ENCODE assay signal across 9 mouse cellular contexts in genomic region chr17:48097743-48098527, GRCm38 (mm10). TPM values are rescaled to one million over a fixed set of nuclear protein-coding genes. Genes with fewer than 3 reads are reported as not detected.
DNase-seq lines count a peak whose midpoint lies in the region; ATAC-seq lines count a peak whose summit lies in the region.
"Had no signal": no experiment of that assay in that cellular context is flagged by ENCODE, and none has a peak within 500 bp of the region (broad histone marks: within the 10 kb centered on the region; RNA-seq: fewer than 3 reads in every experiment).

No protein-coding gene starts in this region.

- no peaks in the 10 kb centered on the region for H3K36me3 ChIP-seq in megakaryocyte, embryonic 14.5 days (replicated peaks; ENCODE audit: low read length)
- no peaks in the 10 kb centered on the region for H3K36me3 ChIP-seq in forebrain, embryonic 14.5 days (ENCODE audit: control insufficient read depth, insufficient read depth, low read length)
- H3K36me3 ChIP-seq in liver, embryonic 12.5 days = no peaks in the 10 kb centered on the region
- H3K36me3 ChIP-seq in stomach, embryonic 16.5 days (ENCODE audit: control insufficient read depth, insufficient read depth, low read length) = no peaks in the 10 kb centered on the region

- H3K27ac ChIP-seq in forebrain, embryonic 14.5 days (ENCODE audit: low read depth, low read length) = no peak overlapping the region
- peak overlapping the region; percentile 71 for H3K27ac ChIP-seq in liver, embryonic 12.5 days
- no peak overlapping the region for H3K27ac ChIP-seq in stomach, embryonic 16.5 days (ENCODE audit: low read length)

- H3K27me3 ChIP-seq in megakaryocyte, embryonic 14.5 days (replicated peaks) = peaks cover 85% of the 10 kb centered on the region
- H3K27me3 ChIP-seq in forebrain, embryonic 14.5 days (replicated peaks; ENCODE audit: control insufficient read depth, insufficient read depth, low read length) = peaks cover 66% of the 10 kb centered on the region
- peaks cover 87% of the 10 kb centered on the region for H3K27me3 ChIP-seq in liver, embryonic 12.5 days (replicated peaks)
- H3K27me3 ChIP-seq in stomach, embryonic 16.5 days (ENCODE audit: control insufficient read depth, insufficient read depth, low read length) = peaks cover 56% of the 10 kb centered on the region

- peaks cover 42% of the 10 kb centered on the region for H3K4me1 ChIP-seq in megakaryocyte, embryonic 14.5 days
- peaks cover 30% of the 10 kb centered on the region for H3K4me1 ChIP-seq in forebrain, embryonic 14.5 days (ENCODE audit: control insufficient read depth, insufficient read depth, low read length)
- peaks cover 25% of the 10 kb centered on the region for H3K4me1 ChIP-seq in liver, embryonic 12.5 days
- peaks cover 28% of the 10 kb centered on the region for H3K4me1 ChIP-seq in stomach, embryonic 16.5 days (ENCODE audit: control insufficient read depth, insufficient read depth, low read length)

- under 1% methylated on average over 41 of the region's 43 CpGs for WGBS in forebrain, embryonic 14.5 days
- WGBS in liver, embryonic 12.5 days (ENCODE audit: insufficient replicate concordance) = under 1% methylated on average over 36 of the region's 43 CpGs
- under 1% methylated on average over 42 of the region's 43 CpGs for WGBS in stomach, embryonic 16.5 days

- peaks cover 22% of the 10 kb centered on the region for H3K9me3 ChIP-seq in megakaryocyte, embryonic 14.5 days
- H3K9me3 ChIP-seq in forebrain, embryonic 14.5 days (replicated peaks; ENCODE audit: control insufficient read depth, low read length) = no peaks in the 10 kb centered on the region
- H3K9me3 ChIP-seq in liver, embryonic 12.5 days (replicated peaks) = peaks cover 3% of the 10 kb centered on the region; the same call in 1 of the 2 replicates
- H3K9me3 ChIP-seq in stomach, embryonic 16.5 days (replicated peaks; ENCODE audit: control insufficient read depth, low read length) = 0 out of 2 replicates have a peak, but pooled peaks cover 3% of the 10 kb centered on the region

- H3K9ac ChIP-seq in forebrain, embryonic 14.5 days (ENCODE audit: low read length) = peak overlapping the region; percentile 37; the same call in 1 of the 2 replicates
- no peak overlapping the region for H3K9ac ChIP-seq in liver, embryonic 12.5 days
- peak overlapping the region; percentile 51 for H3K9ac ChIP-seq in stomach, embryonic 16.5 days (ENCODE audit: low read length)

- ATAC-seq in megakaryocyte, adult 5-6 weeks (ENCODE audit: poor library complexity, severe bottlenecking) = no peak
- ATAC-seq in forebrain, embryonic 14.5 days = no peak
- peak; percentile 63 for ATAC-seq in liver, embryonic 12.5 days
- no peak; the same call in 1 of the 2 replicates for ATAC-seq in stomach, embryonic 16.5 days (ENCODE audit: insufficient read depth, low FRiP score)
- no peak for ATAC-seq in frontal cortex, adult (ENCODE audit: low TSS enrichment)

- peak overlapping the region; percentile 85 for H3K4me3 ChIP-seq in megakaryocyte, embryonic 14.5 days (replicated peaks)
- peak overlapping the region; percentile 11 for H3K4me3 ChIP-seq in forebrain, embryonic 14.5 days (ENCODE audit: low read depth, low read length)
- peak overlapping the region; percentile 21 for H3K4me3 ChIP-seq in liver, embryonic 12.5 days
- H3K4me3 ChIP-seq in stomach, embryonic 16.5 days (replicated peaks; ENCODE audit: low read length) = peak overlapping the region; percentile 39

- no peak for DNase-seq in forebrain, embryonic 14.5 days (ENCODE audit: low spot score)
- DNase-seq in left cerebral cortex, adult 9 months (ENCODE audit: low spot score in 2 of 2) = no peak
- DNase-seq in right cerebral cortex, postnatal 4 days = no peak

- peak overlapping the region; percentile 47 for H3K4me2 ChIP-seq in forebrain, embryonic 14.5 days (ENCODE audit: low read length)
- H3K4me2 ChIP-seq in liver, embryonic 12.5 days = peak overlapping the region; percentile 53
- H3K4me2 ChIP-seq in stomach, embryonic 16.5 days (ENCODE audit: low read depth, low read length) = peak overlapping the region; percentile 68

RNA-seq across cellular contexts. Expression of gene 1700067P10Rik, which starts 8.8 kb away (rescaled TPM):
- polyA plus RNA-seq in megakaryocyte, embryonic 14.5 days (2012; ENCODE audit: insufficient read depth, low replicate concordance) = not detected in 2 replicates
- total RNA-seq in megakaryocyte, adult 5-6 weeks (2015) = not detected in 2 replicates
- not detected in 2 replicates for total RNA-seq in megakaryocyte, adult 5-6 weeks (2017)
- not detected in 2 replicates for polyA plus RNA-seq in forebrain, embryonic 14.5 days (2014; fragmentation: Nextera tagmentation; extraction: Ambion mirVana)
- not detected in 2 replicates for polyA plus RNA-seq in liver, embryonic 12.5 days (2016; fragmentation: Nextera tagmentation; extraction: Ambion mirVana)
- polyA plus RNA-seq in stomach, embryonic 16.5 days (2015; fragmentation: Nextera tagmentation; extraction: Ambion mirVana) = not detected in 2 replicates
- total RNA-seq: liver, adult 2 months had no signal
- polyA plus RNA-seq: liver, adult 2 months had no signal

RNA-seq across cellular contexts. Expression of gene 9830107B12Rik, which starts 48.1 kb away (rescaled TPM):
- not detected in 2 replicates for polyA plus RNA-seq in megakaryocyte, embryonic 14.5 days (2012; ENCODE audit: insufficient read depth, low replicate concordance)
- 9.9 and 12.1 TPM in 2 replicates for total RNA-seq in megakaryocyte, adult 5-6 weeks (2015)
- total RNA-seq in megakaryocyte, adult 5-6 weeks (2017) = 19.1 and 19.9 TPM in 2 replicates
- not detected in 2 replicates for polyA plus RNA-seq in forebrain, embryonic 14.5 days (2014; fragmentation: Nextera tagmentation; extraction: Ambion mirVana)
- polyA plus RNA-seq in liver, embryonic 12.5 days (2016; fragmentation: Nextera tagmentation; extraction: Ambion mirVana) = 0.11 TPM in 1 of 2 replicates, not detected in the other
- 0.15 and 0.26 TPM in 2 replicates for polyA plus RNA-seq in stomach, embryonic 16.5 days (2015; fragmentation: Nextera tagmentation; extraction: Ambion mirVana)
- total RNA-seq: liver, adult 2 months had no signal
- polyA plus RNA-seq: liver, adult 2 months had no signal

RNA-seq across cellular contexts. Expression of gene 1700122O11Rik, which starts 59.8 kb away (rescaled TPM):
- not detected in 2 replicates for polyA plus RNA-seq in megakaryocyte, embryonic 14.5 days (2012; ENCODE audit: insufficient read depth, low replicate concordance)
- total RNA-seq in megakaryocyte, adult 5-6 weeks (2015) = not detected in 2 replicates
- not detected in 2 replicates for total RNA-seq in megakaryocyte, adult 5-6 weeks (2017)
- polyA plus RNA-seq in forebrain, embryonic 14.5 days (2014; fragmentation: Nextera tagmentation; extraction: Ambion mirVana) = not detected in 2 replicates
- not detected in 2 replicates for polyA plus RNA-seq in liver, embryonic 12.5 days (2016; fragmentation: Nextera tagmentation; extraction: Ambion mirVana)
- not detected in 2 replicates for polyA plus RNA-seq in stomach, embryonic 16.5 days (2015; fragmentation: Nextera tagmentation; extraction: Ambion mirVana)
- total RNA-seq: liver, adult 2 months had no signal
- polyA plus RNA-seq: liver, adult 2 months had no signal

Comparison
In these comparisons a context has a peak if more than half of its experiments do, and no peak if none do; other contexts are left out.
1. H3K4me3 ChIP-seq: peak in every context shown above with its lines; median percentile 85 in megakaryocyte, embryonic 14.5 days; 39 in stomach, embryonic 16.5 days; 21 in liver, embryonic 12.5 days; 11 in forebrain, embryonic 14.5 days.